Mouse (Mus musculus) splenic B cell, adult 2 months (primary cell): ENCODE measurements around the gene Gm597.

Source experiments
- DNase-seq: peaks from one replicate; pipeline ENCODE4 v3.0.0-alpha.2; 2011; ENCODE audit warnings: low read depth, low spot score
- H3K27me3 ChIP-seq: 2 replicates; pipeline ENCODE4 v1.6.1; 2012; ENCODE audit warnings: mild to moderate bottlenecking, low read length, moderate library complexity, mixed read lengths; ENCODE audit not compliant: control insufficient read depth, poor library complexity, insufficient read depth, severe bottlenecking
- H3K36me3 ChIP-seq: 2 replicates; pipeline ENCODE4 v1.6.1; 2012; ENCODE audit warnings: mild to moderate bottlenecking, low read length, moderate library complexity, mixed read lengths; ENCODE audit not compliant: control insufficient read depth, poor library complexity, insufficient read depth, severe bottlenecking

The Gm597 gene

DNA sequence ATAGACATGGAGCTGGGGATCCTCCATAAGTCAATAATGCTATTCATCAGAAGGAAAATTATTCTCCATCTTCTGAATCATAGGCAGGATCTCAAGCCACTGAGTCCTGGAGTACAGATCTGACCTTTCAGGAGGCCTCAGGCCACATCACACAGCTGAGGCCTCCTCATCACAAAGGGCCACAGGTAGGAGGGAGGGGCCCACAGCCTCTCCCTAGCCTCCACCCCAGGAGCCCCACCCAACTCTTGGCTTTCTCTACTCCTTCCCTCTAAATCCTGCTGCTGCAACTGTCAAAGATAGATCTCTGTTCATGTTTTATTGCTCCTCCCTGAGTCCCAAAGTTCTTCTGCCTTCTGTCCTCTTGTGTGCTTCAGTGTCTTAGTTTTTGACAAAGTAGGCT lies at the start of gene Gm597:
TSS of gene Gm597 (minus strand) at position 101 of the 400 bp plus-strand sequence.
- DNase-seq: no peak
- H3K27me3 ChIP-seq: no peaks in the 10 kb centered on the region
- no peaks in the 10 kb centered on the region for H3K36me3 ChIP-seq

DNA sequence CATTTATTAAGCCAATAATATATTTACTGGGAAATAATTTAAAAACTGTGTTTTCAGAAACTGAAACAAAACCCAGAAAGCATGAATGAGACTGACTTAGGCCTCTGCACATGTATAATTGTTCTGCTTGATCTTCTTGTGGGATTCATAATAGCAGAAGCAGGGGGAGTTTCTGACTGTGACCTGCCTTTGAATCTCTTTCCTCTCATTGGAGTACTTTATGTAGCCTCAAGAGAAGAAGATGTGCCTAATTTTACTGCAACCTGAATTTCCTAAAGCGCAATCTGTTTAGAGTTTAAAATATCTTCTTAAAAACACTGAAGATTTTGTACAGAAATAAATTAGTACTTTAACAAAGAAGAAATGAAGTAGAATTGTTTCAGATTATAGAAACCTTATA lies 27.6 kb upstream of the Gm597 start:
- Histone ChIP-seq H3K27me3 (no peaks in the 10 kb centered on the region), H3K36me3 (no peaks in the 10 kb centered on the region)
- no peak for DNase-seq

DNA sequence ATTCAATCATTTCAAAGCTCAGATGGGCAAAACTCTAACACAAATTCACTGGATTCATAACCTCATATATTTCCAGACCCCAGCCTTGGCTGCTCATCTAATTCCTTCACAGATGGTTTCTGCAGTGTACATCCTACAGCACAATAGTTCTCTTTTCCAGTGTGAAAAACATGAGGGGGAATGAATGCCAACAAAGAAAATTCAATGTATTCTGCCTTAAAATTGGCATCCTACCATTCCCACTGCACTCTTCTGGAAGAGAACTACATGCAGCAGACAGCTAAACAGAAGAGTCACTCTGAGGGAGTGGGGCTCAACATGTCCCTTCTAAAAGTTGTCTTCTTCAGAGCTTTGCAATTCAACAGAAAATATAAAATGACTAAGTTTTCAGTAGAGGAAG lies 26.6 kb upstream of the Gm597 start:
- no peak for DNase-seq
- Histone ChIP-seq H3K36me3 (no peaks in the 10 kb centered on the region), H3K27me3 (no peaks in the 10 kb centered on the region)

DNA sequence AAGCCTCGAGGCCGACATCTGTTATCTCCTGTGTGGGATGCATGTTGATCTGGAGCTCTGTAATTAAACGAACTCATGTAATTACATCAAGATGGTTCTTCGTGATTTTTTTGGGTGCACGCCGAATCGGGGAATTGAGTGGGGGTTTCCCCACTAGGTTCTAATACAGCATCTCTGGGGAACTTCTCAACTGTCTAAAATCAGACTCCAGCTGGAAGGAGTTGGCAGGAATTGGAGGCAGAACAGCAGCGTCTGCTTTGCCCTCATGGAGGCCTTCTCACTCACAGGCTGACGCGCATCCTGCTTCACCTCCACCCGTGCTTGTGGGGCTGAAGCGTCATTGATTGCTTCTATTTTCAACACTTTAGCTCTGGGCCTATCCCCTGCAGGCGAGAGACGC lies 20.8 kb upstream of the Gm597 start:
- no peaks in the 10 kb centered on the region for H3K36me3 ChIP-seq
- no peaks in the 10 kb centered on the region for H3K27me3 ChIP-seq
- no peak for DNase-seq
